7 mouse cellular contexts compared by ENCODE assay signal in the genomic region with DNA sequence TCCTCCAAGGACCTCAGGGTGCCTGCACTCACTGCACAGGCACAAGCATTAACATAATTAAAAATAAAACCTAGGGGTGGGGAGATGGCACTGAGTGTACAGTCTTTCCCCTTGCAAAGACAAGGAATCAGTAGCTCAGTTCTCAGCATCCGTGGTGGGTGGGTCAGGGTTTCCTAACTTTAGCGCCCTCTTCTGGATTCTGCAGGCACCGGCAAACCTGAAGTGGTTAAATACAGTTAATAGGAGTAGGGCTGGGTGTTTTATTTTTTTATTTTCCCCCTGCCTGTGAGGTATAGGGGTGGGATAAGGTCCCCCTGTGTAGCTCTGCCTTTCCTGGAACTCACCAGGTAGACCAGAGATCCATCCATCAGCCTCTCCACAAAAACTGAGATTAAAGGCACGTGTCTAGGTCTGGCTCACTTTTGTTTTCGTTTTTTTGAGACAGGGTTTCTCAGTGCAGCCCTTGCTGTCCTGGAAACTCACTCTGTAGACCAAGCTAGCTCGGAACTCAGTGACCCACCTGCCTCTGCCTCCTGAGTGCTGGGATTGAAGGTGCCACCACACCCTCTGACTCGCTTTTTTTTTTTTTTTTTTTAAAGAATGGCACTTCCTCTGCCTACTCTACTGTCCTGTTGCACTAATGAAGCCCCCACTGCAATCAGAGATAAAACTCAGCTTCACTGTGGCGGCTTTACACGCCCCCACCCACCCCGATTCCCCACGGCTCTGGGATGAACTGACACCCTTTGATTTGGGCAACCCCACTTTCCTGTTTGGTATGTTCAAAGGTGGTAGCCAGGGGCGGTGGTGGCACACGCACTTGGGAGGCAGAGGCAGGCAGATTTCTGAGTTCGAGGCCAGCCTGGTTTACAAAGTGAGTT. TPM values are rescaled to one million over a fixed set of nuclear protein-coding genes. Genes with fewer than 3 reads are reported as not detected.
DNase-seq lines count a peak whose midpoint lies in the region; ATAC-seq and TF ChIP-seq lines count a peak whose summit lies in the region.

No protein-coding gene starts in this region.

- TF ChIP-seq CTCF in heart, postnatal 0 days (IDR thresholded peaks at IDR 0.05; ENCODE audit: low read depth), result peak; percentile 38; the same call in 1 of the 2 replicates

- peak overlapping the region; percentile 67; the same call in 1 of the 2 replicates for H3K9ac ChIP-seq in neural tube, embryonic 11.5 days (ENCODE audit: low read length)
- H3K9ac ChIP-seq in heart, postnatal 0 days (replicated peaks; ENCODE audit: low read depth, low read length), result no peak overlapping the region
- H3K9ac ChIP-seq in limb, embryonic 14.5 days (ENCODE audit: low read depth, low read length, severe bottlenecking), result peak overlapping the region; percentile 57; the same call in 1 of the 2 replicates
- H3K9ac ChIP-seq in neural tube, embryonic 14.5 days (replicated peaks; ENCODE audit: low read depth, low read length), result 0 out of 2 replicates have a peak overlapping the region, but pooled peaks have one; percentile 82

- DNase-seq in neural tube, embryonic 11.5 days (ENCODE audit: low spot score), result peak; percentile 44
- DNase-seq in neural tube, embryonic 10.5 days (ENCODE audit: extremely low spot score, low spot score), result no peak
- DNase-seq in c-Kit-positive CD71-positive TER-119-negative erythroid progenitor cells, embryonic 14.5 days (ENCODE audit: low read depth), result peak; percentile 62
- DNase-seq in heart, postnatal 0 days (ENCODE audit: low spot score), result no peak
- DNase-seq in limb, embryonic 14.5 days (ENCODE audit: low spot score), result no peak

- ATAC-seq in neural tube, embryonic 11.5 days (ENCODE audit: insufficient read depth, low FRiP score, low TSS enrichment), result no peak
- ATAC-seq in heart, postnatal 0 days (ENCODE audit: insufficient read depth, low read depth), result no peak
- no peak for ATAC-seq in limb, embryonic 14.5 days (ENCODE audit: low FRiP score, low read depth)
- no peak for ATAC-seq in neural tube, embryonic 14.5 days (ENCODE audit: low read depth)
- no peak for ATAC-seq in activated CD4-positive, CD25-positive, alpha-beta regulatory T cell, adult 4 months

- no peak for TF ChIP-seq EP300 in heart, postnatal 0 days (IDR thresholded peaks at IDR 0.05; ENCODE audit: low read depth)

- 60% methylated on average over 14 of the region's 14 CpGs for WGBS in neural tube, embryonic 11.5 days
- 52% methylated on average over 14 of the region's 14 CpGs for WGBS in heart, postnatal 0 days
- 60% methylated on average over 14 of the region's 14 CpGs for WGBS in limb, embryonic 14.5 days
- 61% methylated on average over 14 of the region's 14 CpGs for WGBS in neural tube, embryonic 14.5 days

- H3K4me2 ChIP-seq in neural tube, embryonic 11.5 days (ENCODE audit: low read depth), result peak overlapping the region; percentile 97
- peak overlapping the region; percentile 100 for H3K4me2 ChIP-seq in heart, postnatal 0 days (ENCODE audit: low read depth, low read length)
- peak overlapping the region; percentile 100 for H3K4me2 ChIP-seq in limb, embryonic 14.5 days (replicated peaks; ENCODE audit: low read depth, low read length, severe bottlenecking)
- H3K4me2 ChIP-seq in neural tube, embryonic 14.5 days (ENCODE audit: low read depth, low read length), result peak overlapping the region; percentile 70; the same call in 1 of the 2 replicates

- TF ChIP-seq POLR2A in limb, embryonic 14.5 days (IDR thresholded peaks at IDR 0.05; ENCODE audit: borderline replicate concordance, extremely low read depth, insufficient read depth, insufficient read length), result no peak

- peaks cover 11% of the 10 kb centered on the region for H3K36me3 ChIP-seq in neural tube, embryonic 11.5 days (ENCODE audit: control insufficient read depth, insufficient read depth, low read length)
- peaks cover 37% of the 10 kb centered on the region for H3K36me3 ChIP-seq in heart, postnatal 0 days (replicated peaks; ENCODE audit: control insufficient read depth, insufficient read depth, low read length)
- peaks cover 45% of the 10 kb centered on the region for H3K36me3 ChIP-seq in limb, embryonic 14.5 days (ENCODE audit: control insufficient read depth, insufficient read depth, low read length)
- peaks cover 15% of the 10 kb centered on the region; the same call in 1 of the 2 replicates for H3K36me3 ChIP-seq in neural tube, embryonic 14.5 days (ENCODE audit: control insufficient read depth, insufficient read depth, low read length)

- H3K27ac ChIP-seq in neural tube, embryonic 11.5 days (ENCODE audit: low read depth, low read length), result no peak overlapping the region
- no peak overlapping the region for H3K27ac ChIP-seq in heart, postnatal 0 days (ENCODE audit: low read depth)
- H3K27ac ChIP-seq in limb, embryonic 14.5 days (replicated peaks; ENCODE audit: low read depth, low read length), result no peak overlapping the region
- H3K27ac ChIP-seq in neural tube, embryonic 14.5 days (ENCODE audit: low read depth, low read length), result no peak overlapping the region

- H3K4me1 ChIP-seq in neural tube, embryonic 11.5 days (ENCODE audit: control insufficient read depth, insufficient read depth, low read length), result peaks cover 13% of the 10 kb centered on the region
- peaks cover 15% of the 10 kb centered on the region for H3K4me1 ChIP-seq in heart, postnatal 0 days (ENCODE audit: control insufficient read depth, insufficient read depth)
- H3K4me1 ChIP-seq in limb, embryonic 14.5 days (ENCODE audit: control insufficient read depth, insufficient read depth, low read length), result peaks cover 14% of the 10 kb centered on the region; the same call in 1 of the 2 replicates
- peaks cover 24% of the 10 kb centered on the region for H3K4me1 ChIP-seq in neural tube, embryonic 14.5 days (ENCODE audit: control insufficient read depth, insufficient read depth, low read length)

- H3K9me3 ChIP-seq in neural tube, embryonic 11.5 days (ENCODE audit: control insufficient read depth, low read length), result 0 out of 2 replicates have a peak, but pooled peaks cover 2% of the 10 kb centered on the region
- no peaks in the 10 kb centered on the region for H3K9me3 ChIP-seq in heart, postnatal 0 days (replicated peaks; ENCODE audit: control insufficient read depth, low read length)
- no peaks in the 10 kb centered on the region for H3K9me3 ChIP-seq in limb, embryonic 14.5 days (ENCODE audit: control insufficient read depth, low read length)
- no peaks in the 10 kb centered on the region for H3K9me3 ChIP-seq in neural tube, embryonic 14.5 days (ENCODE audit: control insufficient read depth, low read length)

- peak overlapping the region; percentile 63 for H3K4me3 ChIP-seq in neural tube, embryonic 11.5 days (ENCODE audit: low read depth, low read length)
- H3K4me3 ChIP-seq in heart, postnatal 0 days (ENCODE audit: low read depth, low read length), result peak overlapping the region; percentile 72; the same call in 1 of the 2 replicates
- peak overlapping the region; percentile 67 for H3K4me3 ChIP-seq in limb, embryonic 14.5 days (replicated peaks; ENCODE audit: low read length)
- peak overlapping the region; percentile 82; the same call in 1 of the 2 replicates for H3K4me3 ChIP-seq in neural tube, embryonic 14.5 days (ENCODE audit: low read depth, low read length)

- H3K27me3 ChIP-seq in neural tube, embryonic 11.5 days (ENCODE audit: control insufficient read depth, insufficient read depth, low read length), result peaks cover 11% of the 10 kb centered on the region
- H3K27me3 ChIP-seq in heart, postnatal 0 days (ENCODE audit: control insufficient read depth, insufficient read depth, low read length), result peaks cover 15% of the 10 kb centered on the region
- peaks cover 17% of the 10 kb centered on the region for H3K27me3 ChIP-seq in limb, embryonic 14.5 days (ENCODE audit: control insufficient read depth, insufficient read depth, low read length)
- no peaks in the 10 kb centered on the region for H3K27me3 ChIP-seq in neural tube, embryonic 14.5 days (ENCODE audit: control insufficient read depth, insufficient read depth, low read length)

RNA-seq across cellular contexts. Expression of a gene that starts 0.5 kb away (rescaled TPM):
- polyA plus RNA-seq in neural tube, embryonic 11.5 days (2014; fragmentation: Nextera tagmentation; extraction: Ambion mirVana), result 1.7 and 2.8 TPM in 2 replicates
- total RNA-seq in heart, postnatal 0 days (2014; rRNA removed; ENCODE audit: low replicate concordance), result 1.3 and 1.5 TPM in 2 replicates
- polyA plus RNA-seq in heart, postnatal 0 days (2015; fragmentation: Nextera tagmentation; extraction: Ambion mirVana), result 0.26 and 0.45 TPM in 2 replicates
- 4.3 and 5.8 TPM in 2 replicates for polyA plus RNA-seq in limb, embryonic 14.5 days (2012; rRNA removed)
- polyA plus RNA-seq in limb, embryonic 14.5 days (2014; fragmentation: Nextera tagmentation; extraction: Ambion mirVana), result 1.4 and 2.0 TPM in 2 replicates
- polyA plus RNA-seq in neural tube, embryonic 14.5 days (2014; fragmentation: Nextera tagmentation; extraction: Ambion mirVana), result 9.1 and 10.1 TPM in 2 replicates
- under 1 TPM in 1 of 2 experiments, not detected in 1; 0.42 TPM for polyA plus RNA-seq in activated CD4-positive, CD25-positive, alpha-beta regulatory T cell, adult 4 months (2017; shearing (Covaris generic))

RNA-seq across cellular contexts. Expression of a gene that starts 4.9 kb away (rescaled TPM):
- 79.4 and 89.9 TPM in 2 replicates for polyA plus RNA-seq in neural tube, embryonic 11.5 days (2014; fragmentation: Nextera tagmentation; extraction: Ambion mirVana)
- 16.0 and 21.3 TPM in 2 replicates for total RNA-seq in heart, postnatal 0 days (2014; rRNA removed; ENCODE audit: low replicate concordance)
- 68.5 and 78.4 TPM in 2 replicates for polyA plus RNA-seq in heart, postnatal 0 days (2015; fragmentation: Nextera tagmentation; extraction: Ambion mirVana)
- polyA plus RNA-seq in limb, embryonic 14.5 days (2012; rRNA removed), result 92.5 and 136 TPM in 2 replicates
- 134 and 142 TPM in 2 replicates for polyA plus RNA-seq in limb, embryonic 14.5 days (2014; fragmentation: Nextera tagmentation; extraction: Ambion mirVana)
- polyA plus RNA-seq in neural tube, embryonic 14.5 days (2014; fragmentation: Nextera tagmentation; extraction: Ambion mirVana), result 91.5 and 101 TPM in 2 replicates
- 10 to 100 TPM; 56.0 to 56.2 TPM for polyA plus RNA-seq in activated CD4-positive, CD25-positive, alpha-beta regulatory T cell, adult 4 months (2017; shearing (Covaris generic))

RNA-seq across cellular contexts. Expression of a gene that starts 5.0 kb away (rescaled TPM):
- 105 TPM in 2 replicates for polyA plus RNA-seq in neural tube, embryonic 11.5 days (2014; fragmentation: Nextera tagmentation; extraction: Ambion mirVana)
- total RNA-seq in heart, postnatal 0 days (2014; rRNA removed; ENCODE audit: low replicate concordance), result 35.7 and 38.3 TPM in 2 replicates
- 27.2 TPM in 2 replicates for polyA plus RNA-seq in heart, postnatal 0 days (2015; fragmentation: Nextera tagmentation; extraction: Ambion mirVana)
- polyA plus RNA-seq in limb, embryonic 14.5 days (2012; rRNA removed), result 112 and 120 TPM in 2 replicates
- polyA plus RNA-seq in limb, embryonic 14.5 days (2014; fragmentation: Nextera tagmentation; extraction: Ambion mirVana), result 87.5 and 98.4 TPM in 2 replicates
- 80.4 and 83.6 TPM in 2 replicates for polyA plus RNA-seq in neural tube, embryonic 14.5 days (2014; fragmentation: Nextera tagmentation; extraction: Ambion mirVana)
- polyA plus RNA-seq in activated CD4-positive, CD25-positive, alpha-beta regulatory T cell, adult 4 months (2017; shearing (Covaris generic)), result 100 to 1,000 TPM in 1 of 2 experiments, 10 to 100 TPM in 1; 86.1 to 118 TPM

RNA-seq across cellular contexts. Expression of a gene that starts 30.0 kb away (rescaled TPM):
- 47.6 and 48.8 TPM in 2 replicates for polyA plus RNA-seq in neural tube, embryonic 11.5 days (2014; fragmentation: Nextera tagmentation; extraction: Ambion mirVana)
- 30.1 and 31.9 TPM in 2 replicates for total RNA-seq in heart, postnatal 0 days (2014; rRNA removed; ENCODE audit: low replicate concordance)
- 20.1 and 22.6 TPM in 2 replicates for polyA plus RNA-seq in heart, postnatal 0 days (2015; fragmentation: Nextera tagmentation; extraction: Ambion mirVana)
- polyA plus RNA-seq in limb, embryonic 14.5 days (2012; rRNA removed), result 117 and 140 TPM in 2 replicates
- 50.6 and 64.7 TPM in 2 replicates for polyA plus RNA-seq in limb, embryonic 14.5 days (2014; fragmentation: Nextera tagmentation; extraction: Ambion mirVana)
- polyA plus RNA-seq in neural tube, embryonic 14.5 days (2014; fragmentation: Nextera tagmentation; extraction: Ambion mirVana), result 21.8 and 24.7 TPM in 2 replicates
- 10 to 100 TPM; 22.5 to 24.1 TPM for polyA plus RNA-seq in activated CD4-positive, CD25-positive, alpha-beta regulatory T cell, adult 4 months (2017; shearing (Covaris generic))

RNA-seq across cellular contexts. Expression of a gene that starts 44.4 kb away (rescaled TPM):
- polyA plus RNA-seq in neural tube, embryonic 11.5 days (2014; fragmentation: Nextera tagmentation; extraction: Ambion mirVana), result 1.1 and 1.3 TPM in 2 replicates
- 1.7 TPM in 1 of 2 replicates, not detected in the other for total RNA-seq in heart, postnatal 0 days (2014; rRNA removed; ENCODE audit: low replicate concordance)
- 0.16 and 0.43 TPM in 2 replicates for polyA plus RNA-seq in heart, postnatal 0 days (2015; fragmentation: Nextera tagmentation; extraction: Ambion mirVana)
- 20.8 and 24.2 TPM in 2 replicates for polyA plus RNA-seq in limb, embryonic 14.5 days (2012; rRNA removed)
- 10.1 and 10.3 TPM in 2 replicates for polyA plus RNA-seq in limb, embryonic 14.5 days (2014; fragmentation: Nextera tagmentation; extraction: Ambion mirVana)
- polyA plus RNA-seq in neural tube, embryonic 14.5 days (2014; fragmentation: Nextera tagmentation; extraction: Ambion mirVana), result 13.8 and 18.8 TPM in 2 replicates
- not detected for polyA plus RNA-seq in activated CD4-positive, CD25-positive, alpha-beta regulatory T cell, adult 4 months (2017; shearing (Covaris generic))

Comparison
In these comparisons a context has a peak if more than half of its experiments do, and no peak if none do; other contexts are left out.
1. DNase-seq: peak in neural tube, embryonic 11.5 days (single experiment) and c-Kit-positive CD71-positive TER-119-negative erythroid progenitor cells, embryonic 14.5 days (single experiment); none in neural tube, embryonic 10.5 days (single experiment), heart, postnatal 0 days (single experiment) and limb, embryonic 14.5 days (single experiment).
2. Peak in every context shown above with its lines, with median percentiles within 50 percentile points of each other: H3K4me2 ChIP-seq and H3K4me3 ChIP-seq.